Mouse (Mus musculus) cerebellum, adult 8-10 months (tissue): ENCODE measurements around the gene Cyba.
A peak's percentile ranks its signal among the peaks of the same experiment; 100 is the strongest.

Source experiments
- DNase-seq: peaks from one replicate; pipeline ENCODE4 v3.0.0; 2022

Cyba gene

DNA sequence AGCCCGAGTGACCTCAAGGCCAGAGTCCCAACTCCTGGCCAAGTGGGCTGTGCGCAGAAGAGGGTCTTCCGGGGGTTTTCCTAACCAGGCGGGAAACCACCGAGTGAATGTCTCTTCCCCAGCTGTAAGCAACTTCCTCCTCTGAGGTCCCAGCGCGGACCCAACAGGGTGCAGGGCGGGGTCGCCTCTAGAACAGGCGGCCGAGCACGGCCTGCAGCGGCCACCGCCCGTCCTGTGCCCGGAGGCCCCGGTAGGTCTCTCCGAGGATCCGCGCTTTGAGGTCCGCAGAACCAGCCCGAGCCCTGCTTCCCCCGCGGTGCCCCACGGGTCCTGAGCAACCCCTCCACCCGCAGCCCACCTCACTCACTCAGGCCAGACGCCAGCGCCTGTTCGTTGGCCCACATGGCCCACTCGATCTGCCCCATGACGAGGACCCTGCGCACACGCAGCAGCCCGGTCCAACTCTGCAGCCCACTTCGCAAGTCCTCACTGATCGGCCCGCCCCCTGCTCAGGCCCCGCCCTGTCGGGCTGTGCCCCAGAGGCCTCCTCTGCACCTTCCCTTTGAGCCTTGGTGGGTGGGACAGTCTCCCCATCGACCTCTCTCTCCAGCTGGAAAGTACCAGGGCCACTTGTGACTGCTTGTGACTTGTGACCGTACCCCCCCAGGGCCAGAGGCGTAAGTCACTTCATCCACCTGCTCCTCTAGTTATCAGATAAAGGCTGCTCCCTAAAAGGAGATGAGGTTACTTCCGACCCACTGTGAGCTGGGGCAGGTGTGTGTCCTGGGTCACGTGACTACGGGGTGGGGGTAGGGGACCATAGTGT lies at the start of gene Cyba:
Cyba (minus strand) TSS at position 488 of the 826 bp plus-strand sequence.
- DNase-seq = no peak

DNA sequence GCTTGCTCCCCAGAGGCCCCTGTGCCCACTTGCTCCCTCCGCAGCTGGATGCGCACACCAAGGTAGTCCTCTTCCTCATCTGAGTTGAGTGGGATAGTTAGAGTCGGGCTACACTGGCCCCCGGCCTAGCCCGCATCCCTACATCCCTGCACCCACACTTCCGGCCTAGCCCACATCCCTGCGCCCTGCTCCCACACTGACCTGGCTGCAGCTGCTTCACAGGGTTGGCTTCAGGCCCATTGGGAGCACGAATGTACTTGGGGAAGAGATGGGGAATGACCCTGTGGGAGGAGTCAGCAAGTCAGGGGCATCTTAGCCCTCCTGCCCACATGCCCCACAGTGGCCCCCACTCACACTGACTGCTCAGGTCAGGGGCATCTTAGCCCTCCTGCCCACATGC lies 49.7 kb upstream of the Cyba start:
- no peak for DNase-seq

GRCm38 (mm10) chr8:122475580-122476320 lies 43.0 kb upstream of the Cyba start, which contains the start of the genes Rnf166 and Ctu2:
Rnf166 (minus strand) TSS chr8:122476064.
Ctu2 (plus strand) TSS chr8:122476143.
- DNase-seq = peak; percentile 90

DNA sequence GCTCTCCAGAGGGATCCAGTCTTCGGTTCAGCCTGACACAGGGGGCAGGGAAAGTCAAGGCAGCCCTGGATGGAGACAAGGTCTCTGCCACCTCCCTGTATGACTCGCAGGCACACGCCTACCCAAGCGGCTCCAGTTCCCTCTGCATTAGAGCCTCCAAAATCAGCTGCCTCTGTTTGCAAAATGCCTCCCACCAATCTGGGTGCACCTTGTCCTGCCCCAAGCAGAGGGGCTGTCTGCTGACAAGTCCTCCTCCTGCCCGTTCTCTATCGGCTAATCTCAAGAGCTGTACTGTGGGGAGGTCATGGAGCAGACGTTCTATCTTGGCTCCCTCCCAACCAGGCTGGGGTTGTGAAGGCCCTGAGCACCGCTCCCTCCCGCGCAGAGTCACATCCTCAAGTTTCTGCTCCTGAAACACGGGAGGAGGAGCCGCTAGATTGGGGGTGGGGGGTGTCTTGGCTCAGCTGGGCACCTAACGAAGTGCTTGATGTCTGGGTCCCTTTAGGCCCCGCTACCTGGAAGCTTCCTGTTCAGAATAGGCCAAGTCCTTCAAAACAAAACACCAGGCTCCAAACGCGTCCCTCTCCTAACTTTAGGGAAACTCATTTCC lies 42.3 kb upstream of the Cyba start:
- peak; percentile 47 for DNase-seq

- no peak for DNase-seq
Measured at GRCm38 (mm10) chr8:122473911-122474421, 41.2 kb upstream of the Cyba start.

GRCm38 (mm10) chr8:122470691-122471090 lies 38.0 kb upstream of the Cyba start:
- DNase-seq = no peak

DNA sequence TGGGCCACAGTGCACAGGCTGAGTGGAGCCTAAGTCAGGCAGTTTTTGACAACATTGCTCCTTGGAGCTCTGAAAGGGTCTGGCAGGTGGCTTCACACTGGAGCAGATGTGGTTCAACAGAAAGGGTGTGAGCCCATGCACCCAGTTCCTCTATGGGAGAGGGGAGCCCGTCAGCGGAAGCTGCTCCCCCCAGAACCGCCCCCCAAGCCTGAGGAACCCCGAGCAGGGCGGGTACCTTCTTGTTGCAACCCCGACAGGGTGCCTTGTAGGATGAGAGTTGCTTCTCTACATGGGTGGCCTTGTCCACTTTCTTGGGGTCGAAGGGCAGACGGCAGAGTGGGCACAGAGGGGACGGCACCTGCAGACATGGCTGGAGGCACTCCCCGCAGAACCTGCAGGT lies 37.2 kb upstream of the Cyba start:
- no peak for DNase-seq

GRCm38 (mm10) chr8:122469407-122469806 lies 36.7 kb upstream of the Cyba start:
- DNase-seq = no peak

- no peak for DNase-seq
Measured at GRCm38 (mm10) chr8:122467816-122468215, 35.1 kb upstream of the Cyba start.

DNA sequence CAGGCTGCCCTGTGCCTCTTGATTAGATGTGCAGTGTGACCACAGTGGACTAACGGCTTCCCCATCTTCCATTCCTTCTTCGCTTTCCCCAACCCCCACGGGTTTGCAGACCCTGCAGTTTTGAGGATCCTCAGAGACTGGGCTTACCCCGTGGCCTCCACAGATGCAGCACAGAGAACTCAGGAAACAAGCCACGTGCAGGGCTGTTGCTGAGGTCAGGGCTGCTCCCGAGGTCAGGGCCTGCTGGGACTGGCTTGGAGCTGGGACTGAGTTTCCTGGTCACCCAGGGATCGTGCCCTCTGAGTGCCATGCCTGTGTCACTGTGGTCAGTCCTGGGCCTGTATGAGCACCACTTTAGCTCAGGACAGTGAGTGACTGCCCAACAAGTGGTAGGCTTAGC lies 32.3 kb upstream of the Cyba start:
- no peak for DNase-seq

GRCm38 (mm10) chr8:122463651-122464640 lies 31.2 kb upstream of the Cyba start:
- DNase-seq = no peak

DNA sequence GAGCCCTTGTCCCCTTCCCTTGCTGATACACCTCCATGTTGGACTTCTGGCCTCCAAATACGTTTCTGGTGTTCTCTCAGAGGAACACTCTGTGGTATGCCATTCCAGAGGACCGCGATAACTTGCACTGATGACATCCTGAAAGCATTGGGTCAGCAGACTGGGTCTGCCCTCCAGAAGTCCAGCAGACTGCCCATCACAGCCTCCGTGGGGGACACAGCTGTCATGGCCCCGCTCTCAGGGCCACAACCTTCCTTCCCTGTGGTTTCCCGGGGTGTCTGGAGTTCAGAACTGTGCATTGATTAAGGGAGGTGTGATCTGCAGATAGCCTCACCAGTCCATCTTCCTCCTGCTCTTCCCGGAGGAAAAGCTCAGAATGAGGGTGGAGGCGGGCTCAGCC lies 29.8 kb upstream of the Cyba start:
- no peak for DNase-seq

DNA sequence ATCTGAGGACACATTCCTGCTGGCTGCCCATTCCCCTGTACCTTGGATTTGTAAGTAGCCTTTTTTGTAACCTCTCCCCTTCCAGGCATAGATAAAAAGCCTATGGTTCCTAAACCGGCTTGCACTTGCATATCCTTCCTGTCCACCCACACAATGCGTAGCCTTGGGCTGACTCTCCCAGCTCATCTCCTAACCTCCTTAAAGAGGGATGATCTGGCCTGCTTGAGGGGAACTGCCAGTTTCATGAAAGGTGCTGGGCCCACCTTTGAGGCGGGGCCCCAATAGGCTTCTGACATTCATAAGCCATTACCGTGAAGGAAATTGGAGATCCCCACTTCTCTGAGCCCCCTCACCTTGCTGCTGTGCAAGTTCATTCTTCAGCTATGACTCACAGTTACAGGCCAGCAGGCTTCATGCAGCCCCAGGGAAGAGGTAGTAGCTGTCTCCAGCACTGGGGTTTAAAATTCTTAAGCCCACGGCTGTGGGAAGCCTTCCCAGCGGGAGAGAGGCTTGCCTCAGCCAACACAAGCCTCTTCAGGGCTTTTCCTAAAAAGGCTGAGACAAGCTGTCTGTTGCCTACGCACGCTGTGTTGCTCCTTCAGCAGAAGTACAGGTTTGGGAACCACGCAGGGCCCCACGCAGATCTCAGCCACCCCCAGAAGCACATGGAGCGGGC lies 28.9 kb upstream of the Cyba start:
- no peak for DNase-seq

DNA sequence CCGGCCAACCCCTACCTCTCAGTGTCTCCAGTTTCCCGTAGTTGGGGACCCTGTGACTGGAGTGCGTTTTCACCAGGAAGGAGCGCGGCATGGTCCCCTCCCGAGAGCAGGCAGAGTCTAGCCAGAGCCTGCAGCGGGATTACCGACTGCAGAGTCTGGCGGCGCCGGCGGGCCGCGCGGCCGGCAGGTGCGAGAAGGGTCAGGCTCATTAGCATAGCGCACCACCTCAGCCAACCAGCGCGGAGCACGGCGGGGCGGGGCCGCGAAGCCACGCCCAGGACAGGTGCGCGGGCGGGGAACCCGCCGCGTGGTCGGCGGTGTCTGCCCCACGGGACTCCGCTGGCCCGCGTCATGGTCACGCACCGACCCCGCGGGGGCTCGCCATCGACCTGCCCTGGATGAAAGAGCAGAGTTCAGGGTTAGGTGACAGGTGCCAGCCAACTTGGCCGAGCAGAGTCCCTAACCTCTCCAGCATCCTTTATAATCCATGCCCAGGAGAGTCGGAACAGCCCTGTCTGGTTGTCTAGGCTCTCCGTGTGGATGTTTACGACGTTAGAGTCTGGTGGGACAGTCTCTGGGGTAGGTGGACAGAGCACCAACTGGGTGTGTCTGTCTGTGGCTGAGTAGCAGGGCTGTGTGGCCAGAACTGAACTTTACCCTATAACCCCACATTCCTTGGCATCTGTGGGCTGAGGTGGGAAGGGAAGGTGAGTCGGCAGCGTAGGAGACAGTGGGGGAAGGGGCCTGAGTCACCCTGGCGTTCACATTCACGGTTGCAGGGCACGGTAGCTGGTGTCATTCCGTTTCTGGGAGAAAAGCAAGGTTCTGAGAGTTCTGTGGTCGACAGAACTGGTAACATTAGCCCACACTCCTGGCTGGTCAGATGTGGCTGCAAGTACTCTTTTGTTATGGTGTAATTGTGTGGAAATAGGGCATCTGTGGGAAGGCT lies 28.1 kb upstream of the Cyba start, which contains the start of gene Snai3:
Snai3 (minus strand) TSS at position 210 of the 949 bp plus-strand sequence.
- peak; percentile 62 for DNase-seq

DNA sequence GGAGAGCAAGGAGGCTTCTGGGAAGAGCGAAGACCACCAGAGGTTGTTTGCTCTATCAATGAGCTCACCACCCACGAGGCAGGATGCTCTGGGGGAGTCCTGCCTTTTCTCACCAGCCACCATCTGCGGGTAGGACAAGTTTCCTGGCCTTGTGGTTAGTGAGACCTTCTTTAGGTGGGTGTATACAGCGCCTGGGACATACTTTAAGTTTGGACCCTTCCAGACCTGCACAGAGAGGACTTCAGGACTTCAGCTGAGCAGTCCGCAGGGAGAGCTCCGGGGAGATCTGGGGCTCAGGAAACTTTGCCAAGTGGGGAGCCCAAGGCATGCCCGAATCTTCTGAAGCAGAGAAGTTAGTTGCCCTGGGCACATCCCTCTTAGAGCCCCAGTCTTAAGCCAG lies 27.3 kb upstream of the Cyba start:
- DNase-seq = no peak

- DNase-seq = no peak
Measured at GRCm38 (mm10) chr8:122459218-122459900, 26.6 kb upstream of the Cyba start.

GRCm38 (mm10) chr8:122457171-122457570 lies 24.4 kb upstream of the Cyba start:
- no peak for DNase-seq

DNA sequence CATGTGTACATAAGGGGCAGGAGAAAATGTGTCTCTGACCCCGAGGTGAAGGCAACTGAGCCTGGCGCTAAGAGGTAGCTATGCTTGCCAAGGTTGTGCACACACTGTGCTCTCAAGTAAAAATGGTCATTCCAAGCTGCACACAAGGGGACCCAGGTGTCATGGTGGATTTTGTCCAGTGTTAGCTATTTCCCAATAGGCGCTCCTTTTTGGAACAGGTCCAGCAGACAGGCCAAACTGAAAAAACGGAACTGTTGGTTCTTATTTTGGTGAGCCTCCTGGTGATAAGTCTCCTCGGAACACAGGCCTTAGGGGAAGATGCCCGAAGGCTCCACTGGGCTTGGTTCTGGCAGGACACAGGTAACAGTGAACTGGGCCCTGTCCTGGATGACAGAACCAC lies 21.7 kb upstream of the Cyba start:
- no peak for DNase-seq

DNA sequence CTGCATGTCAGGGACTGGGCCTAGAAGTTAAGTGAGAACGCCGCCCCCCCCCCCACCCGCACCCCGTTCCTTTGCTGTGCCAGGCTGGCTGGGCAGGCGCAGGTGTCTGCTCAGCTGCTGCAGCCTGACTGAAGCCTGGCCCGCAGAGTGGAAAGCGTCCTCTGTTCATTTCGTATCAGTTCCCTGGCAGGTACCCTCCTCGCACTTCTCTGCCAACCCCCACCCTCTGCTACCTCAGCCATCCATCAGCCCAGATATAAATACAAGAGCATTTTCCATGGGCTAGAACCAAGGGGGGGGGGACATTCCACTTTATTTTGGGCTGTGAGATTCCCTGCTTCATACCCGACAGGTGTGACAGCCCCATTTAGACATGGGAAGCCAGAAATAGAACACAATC lies 19.4 kb upstream of the Cyba start:
- DNase-seq = no peak
